Mouse (Mus musculus) embryonic fibroblast, embryonic 13.5 days (primary cell): ENCODE data around the gene Olfr91.

ENCODE experiments used
- CTCF ChIP-seq: IDR thresholded peaks from 2 replicates; pipeline ENCODE4 v1.5.1; 2011; ENCODE audit warnings: mild to moderate bottlenecking, control low read depth, low read length, moderate library complexity, borderline replicate concordance; ENCODE audit not compliant: insufficient read depth
- POLR2A ChIP-seq: IDR thresholded peaks from 2 replicates; pipeline ENCODE4 v1.6.1; 2011; ENCODE audit warnings: low read depth, mild to moderate bottlenecking, control low read depth, low read length, moderate library complexity

DNA sequence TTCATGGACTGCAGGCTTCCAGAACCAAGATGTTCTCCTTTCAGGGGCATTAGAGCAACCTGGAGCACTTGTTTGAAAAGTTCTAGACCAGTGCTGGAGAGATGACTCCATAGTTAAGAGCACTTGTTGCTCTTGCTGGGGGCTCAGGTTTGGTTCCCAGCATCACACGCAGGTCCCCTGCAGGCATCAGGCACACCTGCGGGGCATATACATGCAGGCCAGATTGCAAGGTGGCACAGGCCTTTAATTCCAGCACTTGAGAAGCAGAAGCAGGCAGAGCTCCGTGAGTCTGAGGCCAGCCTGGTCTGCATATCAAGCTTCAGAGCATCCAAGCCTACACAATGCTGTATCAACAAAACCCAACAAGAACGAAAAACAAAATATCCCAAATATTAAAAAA is 16.4 kb downstream of the Olfr91 start:
- TF ChIP-seq CTCF: no peak
- no peak for TF ChIP-seq POLR2A
